Mouse (Mus musculus): ENCODE measurements at regions not wholly inside any gene's neighbourhood (a gene's known extent, or its start where the extent isn't known, plus 50 kb on each side); places are given as distances from the start of the nearest gene placed in this dataset.

DNA sequence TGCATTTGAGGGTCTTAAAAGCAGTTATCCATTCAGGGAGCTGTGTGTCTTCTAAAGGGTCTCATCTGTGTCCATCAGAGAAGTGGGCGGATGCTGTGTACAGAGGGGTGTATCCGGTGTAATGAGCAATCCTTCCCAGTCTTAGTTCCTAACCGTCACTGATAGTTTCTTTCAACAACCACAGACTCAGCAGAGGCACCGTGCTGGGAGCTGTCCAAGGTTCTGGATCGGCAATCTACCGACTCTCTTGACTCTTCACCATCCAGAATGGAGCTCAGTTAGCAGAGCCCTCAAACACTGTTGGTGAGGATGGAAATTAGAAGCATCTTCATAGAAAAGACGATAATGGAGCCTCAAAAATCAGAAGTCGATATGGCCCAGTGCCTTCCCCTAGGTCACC lies 293.1 kb downstream of the Ajap1 start:
- H3K4me3 ChIP-seq (ENCODE audit: low read depth, low read length): no peak overlapping the region
- H3K27ac ChIP-seq (ENCODE audit: insufficient read depth, low read depth, low read length): no peak overlapping the region
- WGBS: 7% methylated on average over 8 of the region's 8 CpGs
- H3K4me1 ChIP-seq (ENCODE audit: control insufficient read depth, insufficient read depth, insufficient read length, low read length): peaks cover 2% of the 10 kb centered on the region
- no peak for TF ChIP-seq POLR2A (IDR thresholded peaks at IDR 0.05; ENCODE audit: low read depth, low read length)
- no peak for TF ChIP-seq CTCF (IDR thresholded peaks at IDR 0.05; ENCODE audit: extremely low read depth, insufficient read length, insufficient replicate concordance, low read depth, low read length)
- no peaks in the 10 kb centered on the region for H3K36me3 ChIP-seq (ENCODE audit: control insufficient read depth, insufficient read depth, low read length)
- H3K27me3 ChIP-seq (ENCODE audit: control insufficient read depth, insufficient read depth, low read length): no peaks in the 10 kb centered on the region

DNA sequence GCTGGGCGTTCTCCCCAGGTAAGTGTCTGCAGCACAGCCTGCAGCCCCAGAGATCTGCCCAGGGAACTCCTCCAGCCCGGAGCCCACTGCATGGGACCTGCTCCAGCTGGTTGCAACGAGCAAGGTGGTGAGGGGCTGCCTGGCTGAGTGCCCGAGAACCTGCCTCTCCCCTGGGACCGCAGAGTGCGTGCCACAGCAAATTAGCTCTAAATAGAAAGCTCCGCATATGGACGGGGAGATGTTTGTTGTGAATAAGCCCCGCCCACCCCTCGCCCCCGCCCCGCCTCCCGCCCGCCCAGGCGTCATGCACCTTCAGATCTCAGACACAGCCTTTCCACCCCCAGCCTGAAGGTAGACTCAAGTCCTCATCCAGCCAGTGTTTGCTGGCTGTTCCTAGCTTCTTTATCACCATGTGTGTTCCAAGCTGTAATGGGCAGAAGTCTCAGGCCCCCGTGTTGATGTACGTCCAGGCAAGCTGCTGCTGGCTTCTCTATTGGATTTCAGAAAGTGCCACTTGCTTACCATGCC lies 294.0 kb downstream of the Ajap1 start:
- Histone ChIP-seq H3K27ac (ENCODE audit: insufficient read depth, low read depth, low read length) (no peak overlapping the region), H3K36me3 (ENCODE audit: control insufficient read depth, insufficient read depth, low read length) (no peaks in the 10 kb centered on the region), H3K4me3 (ENCODE audit: low read depth, low read length) (no peak overlapping the region), H3K4me1 (ENCODE audit: control insufficient read depth, insufficient read depth, insufficient read length, low read length) (peaks cover 2% of the 10 kb centered on the region), H3K27me3 (ENCODE audit: control insufficient read depth, insufficient read depth, low read length) (no peaks in the 10 kb centered on the region)
- 2% methylated on average over 17 of the region's 17 CpGs for WGBS
- no peak for TF ChIP-seq POLR2A (IDR thresholded peaks at IDR 0.05; ENCODE audit: low read depth, low read length)
- TF ChIP-seq CTCF (IDR thresholded peaks at IDR 0.05; ENCODE audit: extremely low read depth, insufficient read length, insufficient replicate concordance, low read depth, low read length): no peak

DNA sequence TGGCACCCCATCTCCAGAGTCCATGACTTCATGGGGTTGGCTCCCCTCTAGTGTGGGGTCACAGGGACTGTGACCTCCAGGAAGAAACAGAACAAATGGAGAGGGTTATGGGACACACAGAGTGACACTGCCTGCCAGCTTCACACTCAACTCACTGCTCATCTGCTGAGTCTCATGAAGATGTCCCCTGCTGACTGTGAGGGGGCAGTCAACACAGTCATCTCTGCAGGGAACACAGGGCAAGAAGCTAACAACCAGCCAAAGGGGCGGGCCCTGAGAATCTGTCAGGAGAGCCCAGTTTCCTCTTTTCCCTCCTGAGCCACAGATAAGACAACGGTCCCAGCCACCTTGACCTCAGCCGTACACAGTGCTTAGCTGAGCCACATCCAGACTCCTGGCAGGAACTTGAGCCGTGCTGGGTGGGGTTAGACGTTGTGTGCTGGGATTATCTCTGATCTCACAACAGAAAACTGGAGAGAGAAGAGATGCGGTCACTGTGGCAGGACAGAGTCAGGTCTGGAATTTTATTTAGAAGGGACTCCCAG lies 294.6 kb downstream of the Ajap1 start:
- 2% methylated on average over 6 of the region's 6 CpGs for WGBS
- H3K4me3 ChIP-seq (ENCODE audit: low read depth, low read length): no peak overlapping the region
- TF ChIP-seq CTCF (IDR thresholded peaks at IDR 0.05; ENCODE audit: extremely low read depth, insufficient read length, insufficient replicate concordance, low read depth, low read length) (no peak), POLR2A (IDR thresholded peaks at IDR 0.05; ENCODE audit: low read depth, low read length) (no peak)

DNA sequence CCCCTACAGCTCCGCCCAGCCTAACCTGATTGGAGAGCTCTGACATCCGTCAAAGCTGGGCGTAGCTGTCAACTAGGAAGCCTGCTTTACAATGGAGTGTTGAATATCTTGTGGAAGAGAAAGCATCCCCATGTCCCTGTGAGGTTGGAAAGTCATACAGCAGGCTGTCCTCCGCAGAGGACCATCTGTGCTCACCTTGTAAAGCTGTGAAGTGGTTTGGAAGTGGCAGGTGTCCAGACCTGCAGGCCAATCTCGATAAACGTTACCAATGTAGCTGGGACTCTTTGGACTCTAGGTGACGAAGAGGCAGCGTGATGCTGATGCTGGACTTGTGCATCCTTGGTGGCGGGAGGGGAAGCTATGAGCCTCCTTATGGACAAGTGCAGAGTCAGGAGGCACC lies 305.1 kb downstream of the Ajap1 start:
- H3K4me1 ChIP-seq (ENCODE audit: control insufficient read depth, insufficient read depth, insufficient read length, low read length): no peaks in the 10 kb centered on the region
- 88% methylated on average over 9 of the region's 9 CpGs for WGBS
- no peaks in the 10 kb centered on the region for H3K36me3 ChIP-seq (ENCODE audit: control insufficient read depth, insufficient read depth, low read length)
- no peak for TF ChIP-seq CTCF (IDR thresholded peaks at IDR 0.05; ENCODE audit: extremely low read depth, insufficient read length, insufficient replicate concordance, low read depth, low read length)
- TF ChIP-seq POLR2A (IDR thresholded peaks at IDR 0.05; ENCODE audit: low read depth, low read length): no peak
- no peak overlapping the region for H3K27ac ChIP-seq (ENCODE audit: insufficient read depth, low read depth, low read length)
- H3K27me3 ChIP-seq (ENCODE audit: control insufficient read depth, insufficient read depth, low read length): no peaks in the 10 kb centered on the region
- H3K4me3 ChIP-seq (ENCODE audit: low read depth, low read length): no peak overlapping the region

More for the DNA sequence above, 294.6 kb downstream of the Ajap1 start:
- Histone ChIP-seq H3K36me3 (ENCODE audit: control insufficient read depth, insufficient read depth, low read length) (no peaks in the 10 kb centered on the region), H3K27ac (ENCODE audit: insufficient read depth, low read depth, low read length) (no peak overlapping the region), H3K27me3 (ENCODE audit: control insufficient read depth, insufficient read depth, low read length) (no peaks in the 10 kb centered on the region), H3K4me1 (ENCODE audit: control insufficient read depth, insufficient read depth, insufficient read length, low read length) (peaks cover 2% of the 10 kb centered on the region)

DNA sequence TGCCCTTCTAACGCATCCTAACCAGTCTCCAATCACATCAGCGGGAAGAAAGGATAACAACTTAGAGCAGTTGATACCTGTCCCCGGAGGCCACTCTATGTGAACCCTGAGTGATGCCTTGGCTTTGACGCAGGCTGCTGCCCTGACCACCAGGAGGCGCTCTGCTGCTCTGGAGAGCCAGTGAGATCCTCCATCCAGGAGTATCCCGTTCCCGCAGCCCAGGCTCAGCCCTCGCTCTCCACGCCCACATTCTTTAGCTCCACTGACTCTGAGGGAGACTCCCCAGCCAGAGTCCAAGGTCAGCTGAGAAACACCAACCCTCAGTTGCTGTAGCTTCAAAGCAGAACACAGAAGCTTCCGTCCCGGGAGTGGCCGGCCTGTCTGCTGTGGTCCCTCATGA lies 307.0 kb downstream of the Ajap1 start:
- no peak overlapping the region for H3K4me3 ChIP-seq (ENCODE audit: low read depth, low read length)
- 12% methylated on average over 12 of the region's 12 CpGs for WGBS
- no peaks in the 10 kb centered on the region for H3K36me3 ChIP-seq (ENCODE audit: control insufficient read depth, insufficient read depth, low read length)
- no peaks in the 10 kb centered on the region for H3K27me3 ChIP-seq (ENCODE audit: control insufficient read depth, insufficient read depth, low read length)
- no peak overlapping the region for H3K27ac ChIP-seq (ENCODE audit: insufficient read depth, low read depth, low read length)
- no peaks in the 10 kb centered on the region for H3K4me1 ChIP-seq (ENCODE audit: control insufficient read depth, insufficient read depth, insufficient read length, low read length)
- TF ChIP-seq POLR2A (IDR thresholded peaks at IDR 0.05; ENCODE audit: low read depth, low read length) (no peak), CTCF (IDR thresholded peaks at IDR 0.05; ENCODE audit: extremely low read depth, insufficient read length, insufficient replicate concordance, low read depth, low read length) (peak; percentile 44; the same call in 1 of the 2 replicates)

DNA sequence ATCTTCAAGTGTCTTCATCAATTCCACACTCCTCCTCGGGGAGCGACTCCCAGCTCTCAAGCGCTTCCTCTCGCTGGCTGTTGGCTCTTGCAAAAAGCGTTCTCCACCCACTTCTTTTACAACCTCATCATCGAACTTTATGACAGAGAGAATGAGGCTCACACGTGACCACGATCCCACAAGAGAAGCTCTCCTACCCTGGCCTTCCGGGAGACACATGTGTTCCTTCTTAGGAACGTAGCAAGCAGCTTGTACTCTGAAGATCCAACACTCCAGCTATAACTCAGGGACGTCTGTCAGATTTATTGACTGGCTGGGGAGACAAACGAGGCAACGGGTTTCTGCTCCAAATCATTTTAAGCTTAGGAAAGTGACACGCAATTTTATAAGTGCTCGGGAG lies 307.5 kb downstream of the Ajap1 start:
- H3K36me3 ChIP-seq (ENCODE audit: control insufficient read depth, insufficient read depth, low read length): no peaks in the 10 kb centered on the region
- H3K27me3 ChIP-seq (ENCODE audit: control insufficient read depth, insufficient read depth, low read length): no peaks in the 10 kb centered on the region
- 58% methylated on average over 15 of the region's 15 CpGs for WGBS
- TF ChIP-seq POLR2A (IDR thresholded peaks at IDR 0.05; ENCODE audit: low read depth, low read length) (no peak), CTCF (IDR thresholded peaks at IDR 0.05; ENCODE audit: extremely low read depth, insufficient read length, insufficient replicate concordance, low read depth, low read length) (no peak)
- H3K4me1 ChIP-seq (ENCODE audit: control insufficient read depth, insufficient read depth, insufficient read length, low read length): no peaks in the 10 kb centered on the region
- H3K4me3 ChIP-seq (ENCODE audit: low read depth, low read length): no peak overlapping the region
- H3K27ac ChIP-seq (ENCODE audit: insufficient read depth, low read depth, low read length): no peak overlapping the region

DNA sequence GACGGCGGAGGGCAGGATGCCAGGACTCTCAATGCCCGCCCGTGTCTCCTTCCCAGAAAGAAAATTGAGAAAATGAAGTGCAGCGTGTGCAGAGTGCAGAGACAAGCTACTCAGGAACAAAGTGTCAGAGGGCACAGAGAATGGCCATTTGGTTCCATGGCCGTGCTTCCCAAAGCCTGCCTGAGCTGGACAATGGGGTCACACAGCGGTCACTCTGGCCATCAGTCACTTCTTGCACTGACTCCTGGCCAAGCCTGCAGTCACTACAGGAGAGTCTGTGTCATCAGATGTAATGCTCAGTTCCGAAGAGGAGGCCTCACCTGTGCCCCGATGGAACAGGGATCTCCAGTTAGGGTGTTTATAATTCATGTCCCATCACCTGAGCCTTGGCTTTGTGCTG lies 312.6 kb downstream of the Ajap1 start:
- Histone ChIP-seq H3K4me3 (ENCODE audit: low read depth, low read length) (no peak overlapping the region), H3K27me3 (ENCODE audit: control insufficient read depth, insufficient read depth, low read length) (no peaks in the 10 kb centered on the region), H3K27ac (ENCODE audit: insufficient read depth, low read depth, low read length) (no peak overlapping the region), H3K4me1 (ENCODE audit: control insufficient read depth, insufficient read depth, insufficient read length, low read length) (no peaks in the 10 kb centered on the region), H3K36me3 (ENCODE audit: control insufficient read depth, insufficient read depth, low read length) (no peaks in the 10 kb centered on the region)
- 69% methylated on average over 9 of the region's 9 CpGs for WGBS
- no peak for TF ChIP-seq POLR2A (IDR thresholded peaks at IDR 0.05; ENCODE audit: low read depth, low read length)
- no peak for TF ChIP-seq CTCF (IDR thresholded peaks at IDR 0.05; ENCODE audit: extremely low read depth, insufficient read length, insufficient replicate concordance, low read depth, low read length)
